23 mouse cellular contexts compared by ENCODE assay signal in the genomic region with DNA sequence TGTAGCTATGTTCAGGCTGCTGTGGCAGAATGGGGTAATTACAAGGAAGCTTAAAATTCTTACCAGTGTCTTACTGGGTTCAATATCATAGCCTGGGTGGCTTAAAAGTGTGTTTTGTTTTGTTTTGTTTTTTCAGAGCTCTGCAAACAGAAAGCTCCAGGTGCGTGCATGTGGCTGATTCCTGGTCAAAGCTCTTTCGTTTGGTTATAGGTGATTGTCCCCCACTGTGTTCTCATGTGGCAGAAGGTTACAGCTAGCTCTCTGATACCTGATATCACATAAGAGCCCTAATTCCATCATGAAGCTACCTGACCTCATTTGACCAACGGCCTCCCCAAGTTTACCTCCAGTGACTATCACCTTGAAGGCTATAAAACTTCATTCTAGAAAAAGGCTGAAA.
DNase-seq lines count a peak whose midpoint lies in the region; ATAC-seq and TF ChIP-seq lines count a peak whose summit lies in the region.
"Had no signal": no experiment of that assay in that cellular context is flagged by ENCODE, and none has a peak within 500 bp of the region (broad histone marks: within the 10 kb centered on the region; RNA-seq: fewer than 3 reads in every experiment).

No protein-coding gene starts in this region.

- DNase-seq in gastrocnemius, adult 2 months, result no peak
- no peak for DNase-seq in gastrocnemius, adult 18-20 months (ENCODE audit: low spot score)
- DNase-seq in heart, postnatal 36 days, result no peak
- DNase-seq in heart, postnatal 14 days, result no peak
- DNase-seq in testis, postnatal 10 days (ENCODE audit: low spot score), result peak; percentile 6
- DNase-seq in testis, postnatal 14 days (ENCODE audit: low spot score), result no peak
- DNase-seq: adrenal gland, postnatal 10 days; B cell, adult 2 months; cerebellum, adult 11 months; cerebellum, adult 8-10 months; cerebellum, postnatal 14 days; embryo, embryonic 11 days; gastrocnemius, postnatal 10 days had no signal

- 0 out of 2 replicates have a peak, but pooled peaks cover 4% of the 10 kb centered on the region for H3K9me3 ChIP-seq in heart, embryonic 12.5 days (replicated peaks)
- H3K9me3 ChIP-seq in heart, embryonic 16.5 days (replicated peaks; ENCODE audit: control insufficient read depth, low read length), result no peaks in the 10 kb centered on the region
- H3K9me3 ChIP-seq: embryonic facial prominence, embryonic 15.5 days; forebrain, embryonic 10.5 days; hindbrain, embryonic 10.5 days; intestine, embryonic 15.5 days had no signal

- H3K36me3 ChIP-seq in heart, embryonic 12.5 days, result no peaks in the 10 kb centered on the region
- no peaks in the 10 kb centered on the region for H3K36me3 ChIP-seq in heart, embryonic 16.5 days (ENCODE audit: control insufficient read depth, insufficient read depth)
- H3K36me3 ChIP-seq: embryonic facial prominence, embryonic 15.5 days; forebrain, embryonic 10.5 days; hindbrain, embryonic 10.5 days; intestine, embryonic 15.5 days had no signal

- peak overlapping the region; percentile 64 for H3K4me3 ChIP-seq in gastrocnemius, adult 2 months
- no peak overlapping the region for H3K4me3 ChIP-seq in heart, embryonic 12.5 days
- no peak overlapping the region for H3K4me3 ChIP-seq in heart, embryonic 16.5 days (ENCODE audit: low read length)
- H3K4me3 ChIP-seq: embryonic facial prominence, embryonic 15.5 days; erythroblast, embryonic 14.5 days; forebrain, embryonic 10.5 days; hindbrain, embryonic 10.5 days; intestine, embryonic 15.5 days had no signal

- H3K27ac ChIP-seq in gastrocnemius, adult 2 months, result peak overlapping the region; percentile 79
- H3K27ac ChIP-seq in heart, embryonic 12.5 days (ENCODE audit: poor library complexity, severe bottlenecking), result peak overlapping the region; percentile 58; the same call in 1 of the 2 replicates
- peak overlapping the region; percentile 37 for H3K27ac ChIP-seq in heart, embryonic 16.5 days (ENCODE audit: low read length)
- H3K27ac ChIP-seq: embryonic facial prominence, embryonic 15.5 days; forebrain, embryonic 10.5 days; hindbrain, embryonic 10.5 days had no signal

- TF ChIP-seq CTCF in gastrocnemius, adult 2 months (IDR thresholded peaks at IDR 0.05), result no peak

- intact Hi-C loops in gastrocnemius, adult 2 months (cut with DNase I), result no loop called here
- intact Hi-C loops in heart, postnatal 36 days (cut with DNase I), result no loop called here
- intact Hi-C loops in heart, postnatal 14 days (cut with DNase I), result no loop called here

- no peaks in the 10 kb centered on the region for H3K27me3 ChIP-seq in heart, embryonic 12.5 days (replicated peaks)
- H3K27me3 ChIP-seq in heart, embryonic 16.5 days (ENCODE audit: control insufficient read depth, insufficient read depth, low read length), result no peaks in the 10 kb centered on the region
- H3K27me3 ChIP-seq: embryonic facial prominence, embryonic 15.5 days; intestine, embryonic 15.5 days had no signal

- peak overlapping the region; percentile 61; the same call in 1 of the 2 replicates for H3K4me2 ChIP-seq in heart, embryonic 12.5 days
- H3K4me2 ChIP-seq in heart, embryonic 16.5 days (ENCODE audit: low read depth, low read length), result no peak overlapping the region
- H3K4me2 ChIP-seq: hindbrain, embryonic 14.5 days had no signal

- 76% methylated on average over 3 of the region's 3 CpGs for WGBS in heart, embryonic 12.5 days
- 76% methylated on average over 3 of the region's 3 CpGs for WGBS in heart, embryonic 16.5 days

- H3K9ac ChIP-seq in heart, embryonic 12.5 days, result no peak overlapping the region
- H3K9ac ChIP-seq in heart, embryonic 16.5 days (ENCODE audit: low read length), result no peak overlapping the region
- H3K9ac ChIP-seq: embryonic facial prominence, embryonic 15.5 days; hindbrain, embryonic 14.5 days; intestine, embryonic 15.5 days had no signal

- peaks cover 15% of the 10 kb centered on the region for H3K4me1 ChIP-seq in heart, embryonic 12.5 days (replicated peaks)
- H3K4me1 ChIP-seq in heart, embryonic 16.5 days (ENCODE audit: control insufficient read depth, insufficient read depth, low read length), result peaks cover 10% of the 10 kb centered on the region; the same call in 1 of the 2 replicates
- H3K4me1 ChIP-seq: forebrain, embryonic 10.5 days; hindbrain, embryonic 10.5 days; intestine, embryonic 15.5 days had no signal

- ATAC-seq in heart, embryonic 12.5 days (ENCODE audit: insufficient number of reproducible peaks, low FRiP score), result no peak
- no peak for ATAC-seq in heart, embryonic 16.5 days (replicated peaks; ENCODE audit: extremely low read depth, insufficient read depth, low FRiP score)
- ATAC-seq: CD4-positive, CD25-positive, alpha-beta regulatory T cell, adult 4 months; forebrain, embryonic 14.5 days had no signal
